Mouse (Mus musculus) stomach, embryonic 16.5 days (tissue): Measurements from ENCODE around the gene Rpl36-ps4. TPM values are rescaled to one million over a fixed set of nuclear protein-coding genes. Genes with fewer than 3 reads are reported as not detected.

Experiments used
- ATAC-seq: fragments of 200-750 bp; cut with Nextera tagmentation; 2 replicates; pipeline ENCODE4 v1.8.0; 2017; ENCODE audit warnings: moderate number of reproducible peaks, moderate TSS enrichment; ENCODE audit not compliant: insufficient read depth, low FRiP score
- H3K27ac ChIP-seq: fragments of 300-500 bp; sonication (generic); 2 replicates; pipeline ENCODE4 v1.5.1; 2014; ENCODE audit warnings: low read length
- H3K27me3 ChIP-seq: fragments of 300-500 bp; sonication (generic); 2 replicates; pipeline ENCODE4 v1.6.1; 2014; ENCODE audit warnings: low read length, control low read depth, mixed read lengths; ENCODE audit not compliant: control insufficient read depth, insufficient read depth
- H3K36me3 ChIP-seq: fragments of 300-500 bp; sonication (generic); 2 replicates; pipeline ENCODE4 v1.6.1; 2014; ENCODE audit warnings: low read length; ENCODE audit not compliant: control insufficient read depth, insufficient read depth
- H3K4me1 ChIP-seq: fragments of 300-500 bp; sonication (generic); 2 replicates; pipeline ENCODE4 v1.6.1; 2014; ENCODE audit warnings: low read length, control low read depth, mixed read lengths; ENCODE audit not compliant: control insufficient read depth, insufficient read depth
- H3K4me2 ChIP-seq: fragments of 300-500 bp; sonication (generic); 2 replicates; pipeline ENCODE4 v1.6.1; 2014; ENCODE audit warnings: low read depth, low read length, mixed read lengths
- H3K4me3 ChIP-seq: fragments of 300-500 bp; sonication (generic); replicated peaks from 2 replicates; pipeline ENCODE4 v1.5.1; 2014; ENCODE audit warnings: mild to moderate bottlenecking, low read length
- H3K9ac ChIP-seq: fragments of 300-500 bp; sonication (generic); 2 replicates; pipeline ENCODE4 v1.6.1; 2014; ENCODE audit warnings: low read length
- H3K9me3 ChIP-seq: fragments of 300-500 bp; sonication (generic); replicated peaks from 2 replicates; pipeline ENCODE4 v1.6.1; 2016; ENCODE audit warnings: low read length, control low read depth; ENCODE audit not compliant: control insufficient read depth
- WGBS: fragments of 180-500 bp; shearing (Covaris S2); extraction: QIAGEN DNeasy Blood & Tissue Kit; methylation state at CpG from one replicate; pipeline ENCODE4 v1.1.7; 2014; 5-methylcytosine and 5-hydroxymethylcytosine counted together
- polyA plus RNA-seq: library from polyadenylated mRNA; unstranded; fragments of >200 nt; fragmentation: Nextera tagmentation; extraction: Ambion mirVana; gene quantifications from 2 replicates; pipeline ENCODE4 v1.2.1, GENCODE M21; 2015

Gene Rpl36-ps4
- polyA plus RNA-seq, 1 experiment from 2014 or later = not detected

- no peaks in the 10 kb centered on the region for H3K9me3 ChIP-seq
- H3K4me1 ChIP-seq = no peaks in the 10 kb centered on the region; the same call in 1 of the 2 replicates
- H3K4me3 ChIP-seq = no peak overlapping the region
- no peak for ATAC-seq
- no peaks in the 10 kb centered on the region for H3K27me3 ChIP-seq
- H3K4me2 ChIP-seq = no peak overlapping the region
- H3K27ac ChIP-seq = no peak overlapping the region
- no peak overlapping the region for H3K9ac ChIP-seq
- 69% methylated on average over 10 of the region's 10 CpGs for WGBS
- no peaks in the 10 kb centered on the region for H3K36me3 ChIP-seq
Measured at GRCm38 (mm10) chr17:87878556-87879483, 42.0 kb upstream of the Rpl36-ps4 start.

GRCm38 (mm10) chr17:87879484-87880225, 41.1 kb upstream of the Rpl36-ps4 start:
- H3K4me3 ChIP-seq = no peak overlapping the region
- H3K4me1 ChIP-seq = no peaks in the 10 kb centered on the region; the same call in 1 of the 2 replicates
- H3K27ac ChIP-seq = no peak overlapping the region
- 62% methylated on average over 9 of the region's 9 CpGs for WGBS
- H3K4me2 ChIP-seq = no peak overlapping the region
- ATAC-seq = no peak
- no peak overlapping the region for H3K9ac ChIP-seq
- H3K36me3 ChIP-seq = no peaks in the 10 kb centered on the region
- H3K27me3 ChIP-seq = no peaks in the 10 kb centered on the region
- no peaks in the 10 kb centered on the region for H3K9me3 ChIP-seq

GRCm38 (mm10) chr17:87882594-87882993, 38.2 kb upstream of the Rpl36-ps4 start:
- no peak overlapping the region for H3K4me3 ChIP-seq

GRCm38 (mm10) chr17:87897175-87897574, 23.6 kb upstream of the Rpl36-ps4 start:
- no peak overlapping the region for H3K4me2 ChIP-seq
- H3K4me3 ChIP-seq = no peak overlapping the region
- no peaks in the 10 kb centered on the region for H3K27me3 ChIP-seq
- no peaks in the 10 kb centered on the region for H3K4me1 ChIP-seq
- no peak overlapping the region for H3K27ac ChIP-seq
- ATAC-seq = no peak
- H3K9me3 ChIP-seq = 0 out of 2 replicates have a peak, but pooled peaks cover 3% of the 10 kb centered on the region
- no peak overlapping the region for H3K9ac ChIP-seq
- no peaks in the 10 kb centered on the region for H3K36me3 ChIP-seq
- 56% methylated on average over 6 of the region's 6 CpGs for WGBS

More at GRCm38 (mm10) chr17:87882594-87882993, 38.2 kb upstream of the Rpl36-ps4 start:
- no peak overlapping the region for H3K9ac ChIP-seq
- no peaks in the 10 kb centered on the region; the same call in 1 of the 2 replicates for H3K4me1 ChIP-seq
- no peak; the same call in 1 of the 2 replicates for ATAC-seq
- H3K27me3 ChIP-seq = no peaks in the 10 kb centered on the region
- H3K27ac ChIP-seq = no peak overlapping the region
- H3K36me3 ChIP-seq = no peaks in the 10 kb centered on the region
- WGBS = 21% methylated on average over 1 of the region's 1 CpGs
- H3K4me2 ChIP-seq = no peak overlapping the region
- no peaks in the 10 kb centered on the region for H3K9me3 ChIP-seq

GRCm38 (mm10) chr17:87900677-87901076, 20.1 kb upstream of the Rpl36-ps4 start:
- WGBS = 70% methylated on average over 4 of the region's 4 CpGs

GRCm38 (mm10) chr17:87901163-87901562, 19.6 kb upstream of the Rpl36-ps4 start:
- H3K4me1 ChIP-seq = no peaks in the 10 kb centered on the region
- H3K27ac ChIP-seq = no peak overlapping the region
- no peaks in the 10 kb centered on the region for H3K36me3 ChIP-seq
- H3K9me3 ChIP-seq = 0 out of 2 replicates have a peak, but pooled peaks cover 3% of the 10 kb centered on the region
- H3K4me2 ChIP-seq = no peak overlapping the region
- ATAC-seq = no peak
- no peak overlapping the region for H3K9ac ChIP-seq
- H3K4me3 ChIP-seq = no peak overlapping the region
- WGBS = 35% methylated on average over 7 of the region's 7 CpGs
- H3K27me3 ChIP-seq = no peaks in the 10 kb centered on the region

More at GRCm38 (mm10) chr17:87900677-87901076, 20.1 kb upstream of the Rpl36-ps4 start:
- no peaks in the 10 kb centered on the region for H3K36me3 ChIP-seq
- H3K9ac ChIP-seq = no peak overlapping the region
- H3K27me3 ChIP-seq = no peaks in the 10 kb centered on the region
- H3K27ac ChIP-seq = no peak overlapping the region
- 0 out of 2 replicates have a peak, but pooled peaks cover 3% of the 10 kb centered on the region for H3K9me3 ChIP-seq
- H3K4me2 ChIP-seq = no peak overlapping the region
- H3K4me1 ChIP-seq = no peaks in the 10 kb centered on the region
- no peak overlapping the region for H3K4me3 ChIP-seq
- no peak for ATAC-seq

GRCm38 (mm10) chr17:87903213-87903612, 17.6 kb upstream of the Rpl36-ps4 start:
- no peak overlapping the region for H3K4me3 ChIP-seq
- no peak overlapping the region for H3K9ac ChIP-seq
- no peaks in the 10 kb centered on the region for H3K4me1 ChIP-seq
- no peak for ATAC-seq
- WGBS = 45% methylated on average over 6 of the region's 6 CpGs
- no peaks in the 10 kb centered on the region for H3K9me3 ChIP-seq
- H3K4me2 ChIP-seq = no peak overlapping the region
- H3K27me3 ChIP-seq = no peaks in the 10 kb centered on the region
- H3K27ac ChIP-seq = no peak overlapping the region
- no peaks in the 10 kb centered on the region for H3K36me3 ChIP-seq

GRCm38 (mm10) chr17:87903725-87904124, 17.1 kb upstream of the Rpl36-ps4 start:
- no peak overlapping the region for H3K27ac ChIP-seq
- H3K4me1 ChIP-seq = no peaks in the 10 kb centered on the region
- no peak overlapping the region for H3K4me2 ChIP-seq
- ATAC-seq = no peak
- H3K4me3 ChIP-seq = no peak overlapping the region
- no peaks in the 10 kb centered on the region for H3K9me3 ChIP-seq
- H3K27me3 ChIP-seq = no peaks in the 10 kb centered on the region
- WGBS = 98% methylated on average over 8 of the region's 8 CpGs
- H3K9ac ChIP-seq = no peak overlapping the region
- H3K36me3 ChIP-seq = no peaks in the 10 kb centered on the region

- no peak overlapping the region for H3K9ac ChIP-seq
- H3K27ac ChIP-seq = no peak overlapping the region
- no peak overlapping the region for H3K4me2 ChIP-seq
- H3K4me1 ChIP-seq = no peaks in the 10 kb centered on the region
- no peaks in the 10 kb centered on the region for H3K36me3 ChIP-seq
- H3K27me3 ChIP-seq = no peaks in the 10 kb centered on the region
- ATAC-seq = no peak
- H3K4me3 ChIP-seq = no peak overlapping the region
- WGBS = 85% methylated on average over 3 of the region's 3 CpGs
- no peaks in the 10 kb centered on the region for H3K9me3 ChIP-seq
Measured at GRCm38 (mm10) chr17:87915386-87915785, 5.4 kb upstream of the Rpl36-ps4 start.
